ENCODE assay signal across 28 mouse cellular contexts in genomic region chr8:88596042-88596441, GRCm38 (mm10). TPM values are rescaled to one million over a fixed set of nuclear protein-coding genes. Genes with fewer than 3 reads are reported as not detected.
"Had no signal": no experiment of that assay in that cellular context is flagged by ENCODE, and none has a peak within 500 bp of the region (broad histone marks: within the 10 kb centered on the region; RNA-seq: fewer than 3 reads in every experiment).

No protein-coding gene starts in this region.

- H3K27ac ChIP-seq: gastrocnemius, adult 2 months; heart, embryonic 10.5 days; hindbrain, embryonic 12.5 days; hindbrain, embryonic 15.5 days; intestine, embryonic 15.5 days; layer of hippocampus, adult 2 months; left cerebral cortex, adult 2 months; limb, embryonic 10.5 days; limb, embryonic 12.5 days; liver, embryonic 13.5 days; liver, embryonic 15.5 days had no signal

- H3K4me1 ChIP-seq: intestine, embryonic 15.5 days; liver, embryonic 13.5 days; liver, embryonic 15.5 days had no signal

- H3K9ac ChIP-seq: heart, embryonic 12.5 days; hindbrain, embryonic 12.5 days; hindbrain, embryonic 15.5 days; intestine, embryonic 15.5 days; limb, embryonic 12.5 days; liver, embryonic 13.5 days; liver, embryonic 15.5 days had no signal

- H3K4me3 ChIP-seq: gastrocnemius, adult 2 months; heart, embryonic 10.5 days; heart, embryonic 12.5 days; hindbrain, embryonic 10.5 days; hindbrain, embryonic 12.5 days; hindbrain, embryonic 15.5 days; intestine, embryonic 15.5 days; layer of hippocampus, adult 2 months; left cerebral cortex, adult 2 months; limb, embryonic 10.5 days; limb, embryonic 12.5 days; liver, embryonic 13.5 days; liver, embryonic 15.5 days had no signal

- H3K36me3 ChIP-seq: hindbrain, embryonic 15.5 days; liver, embryonic 13.5 days; liver, embryonic 15.5 days had no signal

- H3K9me3 ChIP-seq: heart, embryonic 10.5 days; heart, embryonic 12.5 days; hindbrain, embryonic 10.5 days; hindbrain, embryonic 15.5 days; intestine, embryonic 15.5 days; limb, embryonic 10.5 days; limb, embryonic 12.5 days; liver, embryonic 13.5 days; liver, embryonic 15.5 days had no signal

- DNase-seq: gastrocnemius, adult 2 months; gastrocnemius, postnatal 10 days; gastrocnemius, postnatal 25 days; heart, adult 18-20 months; heart, postnatal 10 days; heart, postnatal 4 days; kidney, adult 18-20 months; kidney, adult 8-10 months; kidney, postnatal 10 days; kidney, postnatal 25 days; kidney, postnatal 4 days; liver; liver, embryonic 13.5 days had no signal

- H3K4me2 ChIP-seq: heart, embryonic 12.5 days; hindbrain, embryonic 12.5 days; hindbrain, embryonic 15.5 days; intestine, embryonic 15.5 days; limb, embryonic 12.5 days; liver, embryonic 11.5 days; liver, embryonic 13.5 days; liver, embryonic 15.5 days had no signal

- ATAC-seq: inflammation-experienced regulatory T-cells, adult 6 months; intestine, embryonic 15.5 days; intestine, postnatal 0 days had no signal

- H3K27me3 ChIP-seq: heart, embryonic 12.5 days; hindbrain, embryonic 12.5 days; hindbrain, embryonic 15.5 days; intestine, embryonic 15.5 days; limb, embryonic 12.5 days; liver, embryonic 13.5 days; liver, embryonic 15.5 days had no signal

RNA-seq across cellular contexts. Expression of gene Nod2, which starts 51.1 kb away (rescaled TPM):
- polyA plus RNA-seq: heart, embryonic 14.5 days; hindbrain, embryonic 15.5 days had no signal
